Mouse (Mus musculus) cortical plate, adult 2 months (tissue): ENCODE results near the gene Cachd1.

ENCODE experiments used
- CTCF ChIP-seq: fragments of 200-500 bp; IDR thresholded peaks from 2 replicates; pipeline ENCODE4 v1.5.1; 2011; ENCODE audit warnings: mild to moderate bottlenecking, control low read depth, low read length; ENCODE audit not compliant: insufficient read depth; ENCODE audit errors: extremely low read depth
- POLR2A ChIP-seq: fragments of 200-500 bp; IDR thresholded peaks from 2 replicates; pipeline ENCODE4 v1.6.1; 2011; ENCODE audit warnings: mild to moderate bottlenecking, low read length, control low read depth; ENCODE audit not compliant: insufficient read depth; ENCODE audit errors: extremely low read depth

- TF ChIP-seq POLR2A: no peak
- no peak for TF ChIP-seq CTCF
Observed at GRCm38 (mm10) chr4:100996060-100996651, 219.7 kb downstream of the Cachd1 start.
